Mouse (Mus musculus): ENCODE measurements around the gene Gm20671. TPM values are rescaled to one million over a fixed set of nuclear protein-coding genes. Genes with fewer than 3 reads are reported as not detected.
"Not testable (repeated sequence)": the region's sequence is repeated elsewhere in the genome, so short reads cannot be mapped to it uniquely, and the experiment has no call there.

Gm20671 gene
- polyA plus RNA-seq, 1 experiment from 2014 or later = not detected

DNA sequence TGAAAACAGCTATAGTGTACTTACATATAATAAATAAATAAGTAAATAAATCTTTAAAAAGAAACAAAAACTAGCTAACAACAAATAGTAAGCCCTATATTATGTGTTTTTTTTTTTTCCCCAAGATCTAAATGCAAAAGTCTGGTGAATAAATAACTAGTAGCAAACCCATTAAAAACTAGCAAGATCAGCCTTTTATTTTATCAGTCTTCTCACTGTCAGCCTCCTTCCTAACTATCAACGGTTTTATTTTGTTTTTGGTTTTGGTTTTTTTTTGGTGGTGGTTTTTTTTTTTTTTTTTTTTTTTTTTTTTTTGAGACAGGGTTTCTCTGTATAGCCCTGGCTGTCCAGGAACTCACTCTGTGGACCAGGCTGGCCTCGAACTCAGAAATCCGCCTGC is 22.7 kb upstream of the Gm20671 start:
- H3K27me3 ChIP-seq; H3K27ac ChIP-seq; H3K9me3 ChIP-seq (replicated peaks); H3K9ac ChIP-seq; ATAC-seq (ENCODE audit: low FRiP score); H3K4me2 ChIP-seq (replicated peaks); H3K4me3 ChIP-seq; H3K36me3 ChIP-seq: not testable (repeated sequence)
- 94% methylated on average over 3 of the region's 3 CpGs for WGBS
- peaks cover 21% of the 10 kb centered on the region for H3K4me1 ChIP-seq

DNA sequence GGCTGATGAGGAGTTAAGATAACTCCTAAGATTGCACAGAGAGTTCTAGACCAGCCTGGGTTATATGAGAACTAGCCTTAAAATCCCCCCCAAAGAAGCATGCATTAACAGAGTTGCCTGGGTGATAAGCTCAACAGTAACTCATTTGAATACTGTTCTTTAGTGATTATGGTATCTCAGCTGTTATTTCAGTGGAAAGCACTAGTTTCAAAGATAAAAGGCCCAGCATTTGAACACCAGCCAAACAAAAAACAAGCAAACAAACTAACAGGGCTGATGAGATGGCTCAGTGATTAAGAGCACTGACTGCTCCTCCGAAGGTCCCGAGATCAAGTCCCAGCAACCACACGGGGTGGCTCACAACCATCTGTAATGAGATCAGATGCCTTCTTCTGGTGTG is 22.3 kb upstream of the Gm20671 start:
- H3K27me3 ChIP-seq = no peaks in the 10 kb centered on the region
- H3K36me3 ChIP-seq = peaks cover 13% of the 10 kb centered on the region
- no peak overlapping the region for H3K27ac ChIP-seq
- no peak overlapping the region for H3K4me3 ChIP-seq
- H3K9me3 ChIP-seq (replicated peaks) = no peaks in the 10 kb centered on the region
- WGBS = 96% methylated on average over 3 of the region's 3 CpGs
- H3K9ac ChIP-seq = no peak overlapping the region
- ATAC-seq (ENCODE audit: low FRiP score) = no peak
- H3K4me1 ChIP-seq = peaks cover 21% of the 10 kb centered on the region
- H3K4me2 ChIP-seq (replicated peaks) = no peak overlapping the region

- no peak for ATAC-seq (ENCODE audit: low FRiP score)
- Histone ChIP-seq H3K27ac (no peak overlapping the region), H3K36me3 (peaks cover 79% of the 10 kb centered on the region), H3K4me1 (no peaks in the 10 kb centered on the region), H3K4me3 (no peak overlapping the region), H3K4me2 (replicated peaks) (no peak overlapping the region), H3K9ac (no peak overlapping the region), H3K27me3 (no peaks in the 10 kb centered on the region), H3K9me3 (replicated peaks) (no peaks in the 10 kb centered on the region)
- 95% methylated on average over 2 of the region's 2 CpGs for WGBS
Observed at GRCm38 (mm10) chr5:32840029-32840428, 13.1 kb upstream of the Gm20671 start.

- no peak overlapping the region for H3K27ac ChIP-seq
- peaks cover 74% of the 10 kb centered on the region for H3K36me3 ChIP-seq
- 97% methylated on average over 5 of the region's 5 CpGs for WGBS
- no peaks in the 10 kb centered on the region for H3K9me3 ChIP-seq (replicated peaks)
- H3K4me2 ChIP-seq (replicated peaks) = no peak overlapping the region
- no peak overlapping the region for H3K9ac ChIP-seq
- ATAC-seq (ENCODE audit: low FRiP score) = no peak
- no peaks in the 10 kb centered on the region for H3K27me3 ChIP-seq
- H3K4me3 ChIP-seq = no peak overlapping the region
- no peaks in the 10 kb centered on the region for H3K4me1 ChIP-seq
Observed at GRCm38 (mm10) chr5:32836976-32837375, 10.1 kb upstream of the Gm20671 start.

DNA sequence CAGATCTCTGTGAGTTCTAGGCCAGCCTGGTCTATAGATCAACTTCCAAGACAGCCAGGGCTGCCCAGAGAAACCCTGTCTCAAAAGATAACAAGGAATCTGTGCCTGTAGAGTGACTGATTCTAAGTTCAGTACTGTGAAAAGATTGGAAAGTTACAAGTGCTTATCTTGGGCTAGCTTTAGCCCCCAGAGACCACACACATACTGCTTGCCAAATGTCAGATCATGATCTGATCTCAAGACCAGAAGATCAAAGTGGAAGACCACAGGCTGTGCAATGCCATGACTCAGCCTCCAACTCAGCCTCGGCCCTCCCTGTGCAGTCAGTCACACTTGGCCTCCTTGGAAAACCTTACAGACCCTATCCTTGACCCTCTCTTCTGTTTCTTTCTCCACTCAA is 7.6 kb upstream of the Gm20671 start:
- 94% methylated on average over 1 of the region's 1 CpGs for WGBS
- Histone ChIP-seq H3K9me3 (replicated peaks) (no peaks in the 10 kb centered on the region), H3K4me3 (no peak overlapping the region), H3K4me2 (replicated peaks) (no peak overlapping the region), H3K27me3 (no peaks in the 10 kb centered on the region), H3K9ac (no peak overlapping the region), H3K4me1 (no peaks in the 10 kb centered on the region), H3K27ac (no peak overlapping the region), H3K36me3 (peaks cover 76% of the 10 kb centered on the region)
- no peak for ATAC-seq (ENCODE audit: low FRiP score)

DNA sequence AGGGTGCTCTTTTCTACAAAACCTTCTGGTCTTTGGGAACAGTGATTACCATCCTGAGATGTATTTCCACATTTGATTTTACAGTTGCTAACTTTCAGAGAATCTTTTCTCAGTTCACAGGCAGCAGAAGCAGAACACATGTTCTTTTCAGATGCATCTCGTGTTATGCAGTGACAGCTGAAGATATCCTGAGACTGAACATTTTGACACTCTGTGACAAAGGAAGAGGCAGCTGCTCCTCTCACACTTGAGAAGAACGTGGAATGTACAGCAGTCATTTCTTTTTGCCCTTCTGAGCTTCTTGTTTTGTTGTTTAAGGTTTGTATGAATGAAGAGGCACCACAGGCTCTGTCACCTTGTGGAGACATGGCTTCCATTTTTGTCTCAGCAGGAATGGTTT is 3.1 kb upstream of the Gm20671 start:
- Histone ChIP-seq H3K27me3 (no peaks in the 10 kb centered on the region), H3K4me2 (replicated peaks) (no peak overlapping the region), H3K4me3 (no peak overlapping the region), H3K27ac (no peak overlapping the region), H3K9ac (no peak overlapping the region), H3K9me3 (replicated peaks) (no peaks in the 10 kb centered on the region), H3K4me1 (no peaks in the 10 kb centered on the region), H3K36me3 (peaks cover 83% of the 10 kb centered on the region)
- WGBS = 94% methylated on average over 2 of the region's 2 CpGs
- no peak for ATAC-seq (ENCODE audit: low FRiP score)

- 94% methylated on average over 1 of the region's 1 CpGs for WGBS
- not testable (repeated sequence) for ATAC-seq (ENCODE audit: low FRiP score)
Observed at GRCm38 (mm10) chr5:32828766-32829165, 1.9 kb upstream of the Gm20671 start.

GRCm38 (mm10) chr5:32820471-32820870 is 6.4 kb downstream of the Gm20671 start:
- Histone ChIP-seq H3K36me3 (peaks cover 64% of the 10 kb centered on the region), H3K4me1 (no peaks in the 10 kb centered on the region), H3K4me2 (replicated peaks) (no peak overlapping the region), H3K27ac (no peak overlapping the region), H3K27me3 (no peaks in the 10 kb centered on the region), H3K9ac (no peak overlapping the region), H3K9me3 (replicated peaks) (no peaks in the 10 kb centered on the region), H3K4me3 (no peak overlapping the region)
- no peak for ATAC-seq (ENCODE audit: low FRiP score)
- WGBS = 94% methylated on average over 8 of the region's 8 CpGs

More at GRCm38 (mm10) chr5:32828766-32829165, 1.9 kb upstream of the Gm20671 start:
- not testable (repeated sequence) for H3K4me1 ChIP-seq; H3K9ac ChIP-seq; H3K27ac ChIP-seq; H3K4me2 ChIP-seq (replicated peaks); H3K9me3 ChIP-seq (replicated peaks); H3K27me3 ChIP-seq; H3K4me3 ChIP-seq
- peaks cover 72% of the 10 kb centered on the region for H3K36me3 ChIP-seq

DNA sequence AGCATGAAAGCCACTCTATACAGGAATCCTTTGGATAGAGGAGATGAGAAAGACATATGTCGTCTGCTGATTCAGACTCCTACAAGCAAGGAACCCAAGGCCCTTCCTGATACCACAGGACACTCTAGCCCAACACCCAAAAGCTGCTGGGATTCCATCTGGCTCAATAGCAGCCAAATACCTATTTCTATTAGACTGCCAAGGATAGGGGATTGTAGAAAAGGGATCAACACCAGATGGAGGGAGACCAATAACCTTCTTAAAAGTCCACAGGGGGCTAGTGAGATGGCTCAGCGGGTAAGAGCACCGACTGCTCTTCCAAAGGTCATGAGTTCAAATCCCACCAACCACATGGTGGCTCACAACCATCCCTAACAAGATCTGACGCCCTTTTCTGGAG is 11.5 kb downstream of the Gm20671 start:
- H3K4me1 ChIP-seq = no peaks in the 10 kb centered on the region
- H3K9me3 ChIP-seq (replicated peaks) = no peaks in the 10 kb centered on the region
- 93% methylated on average over 4 of the region's 4 CpGs for WGBS
- no peak overlapping the region for H3K4me2 ChIP-seq (replicated peaks)
- peaks cover 67% of the 10 kb centered on the region for H3K36me3 ChIP-seq
- no peak overlapping the region for H3K9ac ChIP-seq
- no peaks in the 10 kb centered on the region for H3K27me3 ChIP-seq
- no peak overlapping the region for H3K4me3 ChIP-seq
- no peak overlapping the region for H3K27ac ChIP-seq
- no peak for ATAC-seq (ENCODE audit: low FRiP score)

- H3K4me2 ChIP-seq (replicated peaks); H3K9ac ChIP-seq; H3K4me1 ChIP-seq; H3K27ac ChIP-seq; ATAC-seq (ENCODE audit: low FRiP score); H3K27me3 ChIP-seq; H3K9me3 ChIP-seq (replicated peaks); H3K4me3 ChIP-seq: not testable (repeated sequence)
- peaks cover 20% of the 10 kb centered on the region for H3K36me3 ChIP-seq
- 100% methylated on average over 1 of the region's 1 CpGs for WGBS
Observed at GRCm38 (mm10) chr5:32786454-32786853, 40.5 kb downstream of the Gm20671 start.

DNA sequence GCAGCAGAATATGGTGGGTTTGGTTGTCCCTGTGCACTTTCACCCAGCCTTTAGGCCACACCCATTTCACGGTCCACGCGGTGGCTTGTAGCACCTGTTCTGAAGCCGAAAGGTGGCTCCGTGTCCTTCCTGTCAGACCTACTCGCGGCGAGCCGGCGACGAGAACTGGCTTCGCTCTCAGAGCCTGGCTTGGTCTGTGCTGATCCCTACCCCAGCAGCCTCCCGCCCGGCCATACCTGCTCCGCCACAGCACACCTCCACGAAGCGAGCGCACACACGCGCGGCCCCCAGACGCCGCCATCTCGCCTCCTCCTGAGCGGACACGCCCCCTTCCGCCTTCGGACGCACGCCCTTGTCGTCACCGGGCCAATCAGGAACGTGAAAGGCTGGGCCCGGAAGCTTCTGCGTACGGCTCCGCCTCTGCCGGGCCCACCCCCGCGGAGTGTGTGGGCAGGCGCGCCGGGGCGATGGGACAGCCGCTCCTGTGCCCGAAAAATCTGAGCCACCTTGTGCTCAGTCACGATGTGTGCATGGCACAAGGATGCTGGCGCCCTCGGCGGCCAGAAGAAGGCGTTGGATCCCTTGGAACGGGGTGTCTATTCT is 41.5 kb downstream of the Gm20671 start, which contains the start of gene Pisd:
Pisd (minus strand) TSS at position 334 of the 603 bp plus-strand sequence.
- Histone ChIP-seq H3K9me3 (replicated peaks) (no peaks in the 10 kb centered on the region), H3K36me3 (peaks cover 15% of the 10 kb centered on the region), H3K4me1 (peaks cover 8% of the 10 kb centered on the region), H3K4me3 (peak within 1 kb of the TSS; percentile 93), H3K4me2 (replicated peaks) (peak within 1 kb of the TSS; percentile 74), H3K27ac (peak within 1 kb of the TSS; percentile 80), H3K27me3 (no peaks in the 10 kb centered on the region), H3K9ac (peak within 1 kb of the TSS; percentile 78)
- WGBS = under 1% methylated on average over 52 of the region's 52 CpGs
- ATAC-seq (ENCODE audit: low FRiP score) = peak; percentile 99

- 25% methylated on average over 5 of the region's 5 CpGs for WGBS
- ATAC-seq (ENCODE audit: low FRiP score) = no peak
Observed at GRCm38 (mm10) chr5:32784726-32785125, 42.2 kb downstream of the Gm20671 start.

DNA sequence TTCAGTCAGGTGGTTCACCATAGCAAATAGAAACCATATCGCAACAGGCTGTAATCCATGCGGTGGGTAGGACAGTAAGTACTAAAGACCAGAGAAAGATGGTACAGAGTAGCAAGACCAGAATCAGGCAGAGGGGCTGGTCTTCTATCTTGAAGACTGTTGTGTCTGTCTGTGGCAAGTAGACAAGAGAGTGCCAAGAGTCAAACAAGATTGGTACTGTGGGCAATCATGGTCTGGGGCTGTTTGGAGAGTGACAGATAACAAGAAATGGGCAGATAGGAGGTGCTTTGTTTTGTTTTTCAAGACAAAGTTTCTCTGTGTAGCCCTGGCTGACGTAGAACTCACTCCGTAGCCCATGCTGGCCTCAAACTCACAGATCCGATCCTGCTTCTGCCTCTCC is 45.3 kb downstream of the Gm20671 start:
- Histone ChIP-seq H3K9me3 (replicated peaks) (no peaks in the 10 kb centered on the region), H3K9ac (no peak overlapping the region), H3K4me2 (replicated peaks) (no peak overlapping the region), H3K27ac (no peak overlapping the region), H3K4me1 (peaks cover 8% of the 10 kb centered on the region), H3K4me3 (no peak overlapping the region), H3K27me3 (no peaks in the 10 kb centered on the region), H3K36me3 (peaks cover 5% of the 10 kb centered on the region; the same call in 1 of the 2 replicates)
- no peak for ATAC-seq (ENCODE audit: low FRiP score)
- 95% methylated on average over 5 of the region's 5 CpGs for WGBS

More at GRCm38 (mm10) chr5:32784726-32785125, 42.2 kb downstream of the Gm20671 start:
- peaks cover 8% of the 10 kb centered on the region for H3K4me1 ChIP-seq
- peak overlapping the region; percentile 74 for H3K4me2 ChIP-seq (replicated peaks)
- H3K27me3 ChIP-seq = no peaks in the 10 kb centered on the region
- H3K36me3 ChIP-seq = peaks cover 11% of the 10 kb centered on the region; the same call in 1 of the 2 replicates
- peak overlapping the region; percentile 78 for H3K9ac ChIP-seq
- H3K27ac ChIP-seq = no peak overlapping the region
- H3K4me3 ChIP-seq = peak overlapping the region; percentile 93
- no peaks in the 10 kb centered on the region for H3K9me3 ChIP-seq (replicated peaks)

All from hindbrain, embryonic 12.5 days (tissue).